Mouse (Mus musculus) mouse embryonic stem cell (cell line): ENCODE data around the gene Ush1g.

Source experiments
- in situ Hi-C, 2 experiments: fragments of 300-500 bp; cut with MboI; formaldehyde crosslinking; loops; 1 replicate in 1 of 2; 3 replicates in 1 of 2; pipeline ENCODE4 v1.14.3; 2019 to 2020; ENCODE audit warnings: low sequenced_read_pairs in 2 of 2, low pct_unique_long_range_greater_than_20kb in 1 of 2, mixed read lengths in 1 of 2; ENCODE audit not compliant: unreplicated experiment in 1 of 2

The Ush1g gene

DNA sequence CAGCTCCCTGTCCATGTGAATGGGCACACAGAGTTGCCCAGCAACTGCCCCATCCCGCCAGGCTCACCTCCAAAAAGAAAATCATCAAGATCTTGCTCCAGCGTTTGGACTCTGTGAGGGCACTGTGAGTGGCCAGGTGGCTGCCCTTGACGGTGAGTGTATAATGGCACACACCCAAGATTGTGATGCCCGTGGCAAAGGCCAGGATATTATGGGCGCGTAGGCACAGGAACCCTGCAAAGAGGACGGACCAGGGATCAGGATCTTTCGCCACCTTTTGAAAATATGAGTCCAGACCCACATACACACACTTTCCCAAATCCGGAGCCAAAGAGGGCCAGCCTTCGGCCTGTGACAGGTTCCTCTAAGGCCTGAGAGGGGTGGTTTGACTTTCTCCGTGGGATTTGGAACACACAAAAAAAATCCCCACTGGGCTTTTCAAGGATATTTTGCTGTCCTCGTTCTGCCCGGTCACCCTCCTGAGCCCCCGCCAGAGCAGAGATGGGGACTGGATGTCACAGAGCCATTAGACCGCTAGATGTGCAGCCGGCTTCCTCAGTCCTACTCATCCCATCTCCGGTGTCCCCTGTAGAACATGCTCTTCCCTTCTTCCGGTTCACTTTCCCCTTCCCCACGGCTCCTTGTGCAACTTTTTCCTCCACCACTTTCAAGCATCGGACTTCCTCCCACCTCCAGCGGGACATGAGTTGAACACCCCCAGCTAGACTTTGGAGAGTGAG lies 25.2 kb downstream of the Ush1g start:
- in situ Hi-C loops: no loop called here

DNA sequence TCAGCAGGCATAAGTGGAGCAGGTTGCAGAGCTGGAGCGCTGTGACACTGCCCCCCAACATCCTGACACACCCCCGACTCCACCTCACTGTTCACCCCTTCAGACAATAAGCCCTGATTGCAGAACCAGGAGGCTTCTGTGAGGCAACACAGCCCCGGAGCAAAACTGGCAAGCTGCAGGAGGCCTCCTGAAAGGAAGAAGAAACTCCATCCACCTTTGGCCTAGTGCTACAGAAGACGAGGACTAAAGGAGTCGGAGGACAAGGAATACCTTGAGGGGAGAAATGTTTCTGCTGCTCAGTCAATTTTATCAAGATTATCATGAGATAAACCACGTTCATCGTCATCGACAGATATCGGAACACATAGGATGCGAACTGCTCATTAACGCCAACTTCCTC lies 25.9 kb downstream of the Ush1g start:
- in situ Hi-C loops: no loop called here

DNA sequence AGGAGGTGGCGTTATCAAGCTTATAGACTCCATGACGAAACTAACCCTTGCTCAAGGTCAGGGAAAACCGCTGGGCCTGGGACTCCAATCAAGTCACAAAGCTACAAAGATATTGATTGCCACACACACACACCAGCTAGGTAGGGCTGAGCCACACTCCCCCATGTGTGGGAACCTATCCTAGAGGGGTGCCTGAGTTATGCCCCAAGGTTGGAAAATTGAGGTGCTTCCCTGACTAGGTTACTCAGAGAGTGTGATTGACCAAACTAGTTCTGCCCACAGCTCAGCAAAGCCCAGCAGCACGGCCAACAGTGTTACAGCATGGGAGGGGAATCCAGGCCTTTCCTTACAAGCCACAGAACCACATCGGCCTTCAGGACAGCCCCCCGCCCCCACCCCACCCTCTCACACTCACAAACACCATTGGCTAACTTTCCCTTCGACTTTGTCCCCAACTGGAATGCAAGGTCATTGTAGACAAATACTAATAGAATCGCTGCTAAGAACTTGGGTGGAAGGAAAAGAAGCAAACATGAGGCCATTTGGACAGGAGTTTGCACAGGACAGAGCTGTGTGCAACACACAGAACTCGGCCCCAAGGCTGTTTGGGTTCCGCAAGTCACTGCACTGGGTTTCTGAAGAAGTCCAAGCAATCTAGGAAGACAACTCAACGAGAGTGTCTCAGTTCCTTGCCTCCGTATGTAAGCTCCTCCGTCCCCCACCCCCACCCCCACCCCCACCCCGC lies 29.0 kb downstream of the Ush1g start:
- in situ Hi-C loops: no loop called here

DNA sequence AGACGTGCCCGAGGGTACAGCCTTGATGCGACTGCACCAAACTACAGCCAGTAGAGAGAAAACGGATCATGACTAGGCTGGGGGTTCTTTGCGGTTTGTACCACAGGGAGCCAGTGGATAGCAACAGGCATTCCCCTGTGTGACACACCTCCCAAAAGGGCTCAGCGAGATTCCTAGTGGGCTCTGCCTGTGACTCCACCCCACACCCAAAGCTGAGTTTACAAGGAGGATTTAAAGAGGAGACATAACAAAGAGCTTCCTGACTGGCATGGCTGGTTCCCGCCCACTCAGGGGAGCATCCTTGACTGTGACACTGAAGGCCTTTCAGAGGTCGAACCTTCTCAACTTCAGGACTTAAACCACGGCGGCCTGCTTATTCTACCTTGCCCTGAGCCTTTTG lies 30.3 kb downstream of the Ush1g start:
- in situ Hi-C loops: no loop called here

DNA sequence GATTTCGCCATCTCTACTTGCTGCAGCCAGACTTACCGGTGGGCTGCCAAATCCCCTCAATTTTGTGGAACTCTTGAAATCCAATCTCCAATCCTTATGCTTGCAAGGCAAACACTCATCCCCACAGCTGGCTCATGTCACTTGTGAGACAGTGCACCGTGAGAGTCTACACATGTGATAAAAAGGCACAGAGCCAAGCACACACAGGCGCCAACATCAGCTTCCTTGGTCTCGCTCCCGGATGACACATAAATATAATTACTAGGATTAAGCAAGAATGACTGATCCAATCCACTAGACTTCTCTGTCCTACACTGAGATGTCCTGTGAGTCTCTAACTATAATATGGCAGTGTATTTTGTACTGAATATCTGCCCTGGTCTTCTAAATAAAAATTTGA lies 30.9 kb downstream of the Ush1g start:
- in situ Hi-C loops: no loop called here

DNA sequence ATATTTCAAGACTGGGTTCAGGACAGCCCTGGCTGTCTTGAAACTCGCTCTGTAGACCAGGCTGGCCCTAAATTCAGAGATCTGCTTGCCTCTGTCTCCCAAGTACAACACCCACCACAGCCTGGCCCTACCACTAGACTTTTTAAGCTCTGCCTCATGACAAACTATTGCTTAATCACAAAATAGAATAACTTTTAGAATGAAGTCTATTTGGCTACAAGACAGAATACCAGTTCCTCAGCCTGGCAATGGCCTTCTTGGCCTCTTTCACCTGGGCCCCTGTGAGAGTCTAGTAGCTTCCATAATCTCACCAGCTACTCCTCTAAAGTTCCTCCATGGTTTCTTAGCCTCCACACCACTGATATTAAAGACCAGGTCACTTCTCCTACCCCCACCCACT lies 31.5 kb downstream of the Ush1g start:
- in situ Hi-C loops: no loop called here

DNA sequence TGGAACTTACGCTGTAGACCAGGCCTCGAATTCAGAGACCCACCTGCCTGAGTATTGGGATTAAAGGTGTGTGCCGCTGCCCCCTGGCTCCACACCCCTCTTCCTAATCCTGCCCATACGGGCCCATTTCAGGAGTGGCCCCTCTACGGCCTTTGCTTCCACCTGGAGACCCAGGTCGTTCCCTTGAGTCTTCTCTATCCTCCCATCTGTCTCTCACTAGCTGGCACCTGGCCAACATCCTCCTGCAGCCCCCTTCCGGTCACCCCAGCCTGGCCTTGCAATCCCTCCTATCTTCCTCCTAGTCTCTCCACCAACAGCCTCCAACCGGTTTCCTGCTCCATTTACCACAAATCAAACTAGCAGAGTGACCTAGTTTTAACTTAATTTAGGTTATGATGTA lies 32.0 kb downstream of the Ush1g start:
- in situ Hi-C loops: no loop called here

DNA sequence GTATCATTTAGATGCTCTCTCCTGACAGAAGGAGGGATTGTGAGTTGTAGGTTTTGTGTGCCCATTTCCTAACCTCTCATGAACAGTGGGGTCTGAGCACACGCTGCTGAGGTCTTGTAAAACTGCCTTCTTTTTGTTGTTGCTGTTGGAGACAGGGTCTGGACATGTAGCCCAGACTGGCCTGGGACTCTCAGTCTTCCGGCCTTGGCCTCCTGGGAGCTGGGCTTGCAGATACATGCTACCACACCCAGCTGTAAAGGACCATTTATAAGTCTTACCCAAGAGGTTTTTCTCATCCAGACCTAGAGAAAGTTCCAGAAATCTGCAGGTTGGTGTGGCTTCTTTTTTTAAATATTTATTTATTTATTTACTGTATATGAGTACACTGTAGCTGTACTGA lies 33.5 kb downstream of the Ush1g start:
- in situ Hi-C loops: no loop called here

DNA sequence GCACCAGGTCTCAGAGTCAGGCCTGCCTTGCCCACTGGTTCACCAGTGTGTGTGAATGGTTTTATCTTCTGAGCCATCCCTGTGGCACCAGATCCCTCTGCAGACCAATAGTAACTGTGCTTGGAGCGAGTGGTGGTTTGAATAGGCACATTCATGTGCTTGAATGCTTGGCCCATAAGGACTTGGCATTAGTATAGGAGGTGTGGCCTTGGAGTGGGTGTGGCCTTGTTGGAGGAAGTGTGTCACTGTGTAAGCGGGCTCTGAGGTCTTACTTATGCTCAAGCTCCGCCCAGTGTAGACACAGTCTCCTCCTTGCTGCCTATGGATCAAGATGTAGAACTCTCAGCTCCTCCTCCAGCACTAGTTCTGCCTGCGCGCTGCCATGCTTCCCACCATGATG lies 34.5 kb downstream of the Ush1g start:
- in situ Hi-C loops: no loop called here

DNA sequence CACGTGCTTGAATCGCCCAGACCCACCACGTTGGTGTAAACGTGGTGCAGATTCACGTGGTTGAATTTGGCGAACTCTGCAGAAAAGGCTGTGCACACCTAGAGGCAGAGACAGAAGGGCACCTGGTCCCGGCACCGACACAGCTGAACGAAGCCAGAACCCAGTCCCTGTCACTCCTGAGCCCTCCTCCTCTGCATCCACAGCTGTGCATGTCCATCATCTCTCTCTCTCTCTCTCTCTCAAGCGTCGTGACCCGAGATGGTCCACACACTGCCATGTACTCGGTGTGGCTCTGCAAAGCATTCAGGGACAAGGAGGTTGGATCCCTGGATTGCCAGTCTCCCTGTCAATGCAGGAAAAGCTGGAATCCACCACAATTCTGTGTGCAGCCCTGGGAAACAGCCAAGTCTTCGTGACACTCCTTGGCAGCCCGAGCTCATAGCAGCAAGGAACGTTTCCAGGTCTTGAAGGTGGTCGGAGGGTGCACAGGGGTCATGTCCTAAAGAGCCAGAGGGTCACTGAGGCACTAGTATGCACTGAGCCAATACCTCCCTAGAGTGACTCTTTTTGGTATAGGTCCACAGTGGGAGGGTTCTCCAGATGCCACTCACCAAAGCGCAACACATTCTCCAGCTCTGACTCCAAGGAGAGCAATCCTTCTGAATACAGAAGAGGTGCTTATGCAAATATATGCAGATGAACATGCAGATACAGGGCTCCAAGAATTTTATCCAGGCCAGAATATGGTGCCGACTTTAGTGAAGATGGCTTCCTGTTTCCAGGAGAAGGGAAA lies 35.4 kb downstream of the Ush1g start:
- in situ Hi-C loops: no loop called here

DNA sequence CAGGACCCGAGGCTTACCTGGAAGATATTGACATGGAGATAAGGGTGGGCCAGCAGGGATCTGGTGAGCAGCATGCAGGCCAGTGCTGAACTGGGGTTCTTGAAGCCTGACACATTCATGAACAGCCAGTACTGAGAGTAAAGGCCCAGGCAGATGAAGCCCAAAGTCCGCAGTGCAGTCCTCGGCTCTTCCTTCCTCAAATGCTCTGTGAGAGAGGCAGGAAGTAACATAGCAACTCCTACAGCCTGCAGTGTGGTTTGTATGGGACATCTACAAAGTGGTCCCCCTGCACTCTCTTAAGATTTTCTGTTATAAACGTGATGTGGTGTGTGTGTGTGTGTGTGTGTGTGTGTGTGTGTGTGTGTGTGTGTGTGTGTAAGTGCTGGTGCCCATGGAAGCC lies 36.6 kb downstream of the Ush1g start:
- in situ Hi-C loops: no loop called here

DNA sequence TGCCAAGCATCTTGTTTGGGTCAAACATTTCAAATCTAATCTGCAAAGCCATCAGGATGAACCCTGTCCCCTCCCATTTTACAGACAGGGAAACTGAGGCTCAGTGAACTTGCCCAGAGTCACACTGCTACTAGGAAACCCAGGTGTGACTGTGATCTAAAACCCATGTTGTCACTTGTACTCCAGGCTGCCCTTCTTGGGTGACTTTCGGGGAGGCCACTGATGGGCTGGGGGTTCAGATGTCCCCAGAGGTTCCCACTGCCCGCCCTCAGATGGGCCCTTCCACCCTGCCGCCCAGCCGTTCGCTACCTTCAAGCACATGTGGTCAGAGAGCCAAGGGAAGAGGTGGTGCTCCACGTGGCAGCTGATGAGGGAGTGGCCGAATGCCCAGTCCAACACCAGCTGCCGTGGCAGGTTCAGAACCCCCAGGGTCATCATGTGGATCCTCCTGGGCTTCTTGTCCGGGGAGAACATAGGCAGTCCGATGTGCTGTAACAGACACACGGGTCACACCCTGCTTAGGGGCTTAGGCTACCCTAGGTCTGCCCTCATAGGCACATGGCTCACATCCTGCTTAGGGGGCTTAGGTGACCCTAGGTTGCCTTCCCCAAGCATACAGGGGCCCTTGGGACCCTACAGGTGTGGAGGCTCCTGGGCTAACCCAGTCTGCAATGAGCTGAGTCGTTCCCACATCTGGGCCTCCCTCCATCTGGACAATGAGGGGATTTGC lies 37.8 kb downstream of the Ush1g start:
- in situ Hi-C loops: no loop called here

DNA sequence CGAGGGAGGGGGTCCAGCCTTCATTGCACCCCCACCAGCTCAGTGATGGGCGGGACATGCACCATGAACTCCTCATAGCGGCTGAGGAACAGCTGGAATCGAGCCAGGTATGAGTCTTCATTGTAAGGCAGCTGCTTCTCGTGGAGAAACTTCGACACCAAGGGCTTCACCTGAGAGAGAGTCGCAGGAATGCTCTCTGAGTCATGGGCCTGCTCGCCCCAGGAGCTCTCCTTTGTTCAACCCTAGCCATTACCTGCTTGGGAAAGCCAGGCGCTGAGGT lies 38.4 kb downstream of the Ush1g start:
- in situ Hi-C loops: no loop called here

DNA sequence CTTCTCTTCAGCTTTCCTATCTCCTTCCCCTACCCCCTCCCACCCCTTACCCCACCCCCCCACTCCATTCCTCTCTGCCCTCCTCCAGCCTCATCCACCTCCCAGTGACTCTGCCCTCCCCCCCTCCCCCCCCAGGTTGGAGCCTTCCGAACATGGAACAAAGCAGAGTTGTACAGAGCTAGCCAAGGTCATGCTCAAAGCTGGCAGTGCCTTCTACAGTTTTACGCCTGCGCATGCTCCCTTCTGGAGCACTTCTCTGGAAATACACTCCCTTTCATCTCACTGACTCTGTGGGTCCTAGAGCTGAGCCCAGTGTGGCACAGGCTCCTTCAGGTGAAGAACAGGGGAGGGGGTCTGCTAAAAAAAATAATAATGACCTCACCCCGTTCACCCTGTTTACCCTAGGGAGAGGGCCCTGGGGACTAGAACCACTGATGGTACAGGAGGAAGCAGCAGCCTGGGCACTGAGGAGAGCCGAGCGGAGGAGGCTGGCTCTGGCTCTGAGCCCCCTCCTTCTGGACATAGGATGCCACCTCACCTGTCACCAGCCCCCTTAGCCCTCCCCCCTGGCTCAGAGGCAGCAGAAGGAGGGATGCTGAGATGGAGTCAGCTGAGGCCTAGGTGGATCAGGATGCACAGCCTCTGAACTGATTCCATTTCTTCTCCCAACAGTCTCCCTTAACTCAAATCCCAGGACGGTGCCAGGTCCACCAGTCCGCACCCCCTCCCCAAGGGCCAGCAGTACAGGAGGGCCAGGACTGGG lies 38.9 kb downstream of the Ush1g start:
- in situ Hi-C loops: no loop called here

DNA sequence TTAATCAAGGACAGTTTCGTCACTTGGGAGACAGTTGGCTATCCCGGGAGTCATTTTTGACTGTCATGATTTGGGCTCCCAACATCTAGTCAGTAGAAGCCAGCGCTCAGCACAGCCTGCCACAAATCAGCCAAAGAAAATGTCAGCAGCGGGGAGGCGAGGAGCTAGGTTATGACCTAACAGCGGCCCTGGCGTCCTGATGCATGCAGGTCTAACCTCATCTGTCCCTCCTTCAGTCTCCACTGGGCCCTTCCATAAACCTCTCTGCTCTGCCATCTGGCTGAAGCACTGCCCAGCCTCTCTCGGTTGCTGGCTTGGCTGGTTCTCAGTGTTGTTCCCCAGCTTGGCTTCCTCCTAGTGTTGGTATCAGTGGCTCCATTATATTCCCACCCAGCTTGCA lies 39.5 kb downstream of the Ush1g start:
- in situ Hi-C loops: no loop called here

DNA sequence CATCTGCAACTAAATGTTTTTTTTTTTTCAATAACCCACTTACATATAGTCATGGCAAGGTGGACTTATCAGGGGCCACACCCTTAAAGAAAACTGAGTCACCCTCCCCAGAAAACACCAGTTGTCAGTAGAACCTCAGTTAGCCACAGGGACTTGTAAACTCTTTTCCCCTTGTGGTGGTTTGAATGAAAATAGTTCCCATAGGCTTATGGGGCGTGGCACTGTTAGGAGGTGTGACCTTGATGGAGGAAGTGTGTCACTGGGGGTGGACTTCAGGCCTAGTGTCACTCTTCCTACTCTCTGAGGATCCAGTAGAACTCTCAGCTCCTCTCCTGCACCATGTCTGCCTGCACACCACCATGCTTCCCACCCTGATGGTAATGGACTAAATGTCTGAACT lies 42.1 kb downstream of the Ush1g start:
- in situ Hi-C loops: loop anchor here in 1 of 2 experiments (10.0 kb wide), 1 partner anchor 185 kb away; the partner anchor contains the start of gene Rab37

DNA sequence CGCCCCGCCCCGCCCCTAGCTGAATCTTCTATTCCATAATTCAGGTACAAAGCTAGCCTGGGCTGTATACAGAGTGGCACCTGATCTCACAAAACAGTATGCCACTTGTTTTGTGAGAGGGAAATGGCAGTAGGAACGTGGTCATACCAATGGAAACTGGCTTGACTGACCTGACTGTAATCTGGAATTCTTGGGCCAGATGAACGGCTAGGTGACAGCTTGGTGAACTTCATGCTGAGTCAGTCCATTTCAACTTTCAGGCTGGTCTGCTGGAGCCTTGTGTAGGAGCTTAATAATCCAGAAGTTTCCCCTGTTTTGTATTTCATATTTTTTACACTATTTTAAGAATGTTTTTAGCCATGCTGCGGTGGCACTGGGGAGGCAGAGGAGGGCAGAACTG lies 43.7 kb downstream of the Ush1g start:
- in situ Hi-C loops: loop anchor here in 1 of 2 experiments (10.0 kb wide), 1 partner anchor 183 kb away; the partner anchor contains the start of gene Rab37

DNA sequence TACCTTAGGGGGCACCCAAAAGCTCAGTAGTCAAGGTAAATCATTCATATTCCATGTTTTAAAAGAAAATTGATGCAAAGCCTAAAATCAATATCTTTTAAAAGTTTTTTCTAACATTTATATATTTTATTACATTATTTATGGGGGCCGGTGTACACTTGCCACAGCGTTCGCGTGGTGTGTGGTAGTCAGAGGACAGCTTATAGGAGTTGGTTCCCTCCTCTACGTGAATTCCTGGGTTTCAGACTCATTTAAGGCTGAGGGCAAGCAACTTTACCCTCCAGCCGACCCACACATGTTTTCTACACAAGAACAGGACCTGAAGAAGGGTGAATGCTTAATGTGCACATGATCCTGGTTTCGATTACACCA lies 44.3 kb downstream of the Ush1g start:
- in situ Hi-C loops: loop anchor here in 1 of 2 experiments (10.0 kb wide), 1 partner anchor 183 kb away; the partner anchor contains the start of gene Rab37
